Mouse (Mus musculus) cortical plate, adult 2 months (tissue): ENCODE data around the gene Gpc5. TPM values are rescaled to one million over a fixed set of nuclear protein-coding genes. Genes with fewer than 3 reads are reported as not detected.

Experiments used
- H3K27ac ChIP-seq: fragments of 200-500 bp; 2 replicates; pipeline ENCODE4 v1.5.1; 2012; ENCODE audit warnings: low read length, control low read depth, inconsistent platforms; ENCODE audit not compliant: insufficient read depth
- H3K4me1 ChIP-seq: fragments of 200-500 bp; 2 replicates; pipeline ENCODE4 v1.6.1; 2011; ENCODE audit warnings: low read length; ENCODE audit not compliant: control insufficient read depth, insufficient read depth
- H3K4me3 ChIP-seq: fragments of 200-500 bp; 2 replicates; pipeline ENCODE4 v1.5.1; 2011; ENCODE audit warnings: mild to moderate bottlenecking, low read length, control low read depth; ENCODE audit not compliant: insufficient read depth
- CTCF ChIP-seq: fragments of 200-500 bp; IDR thresholded peaks from 2 replicates; pipeline ENCODE4 v1.5.1; 2011; ENCODE audit warnings: mild to moderate bottlenecking, control low read depth, low read length; ENCODE audit not compliant: insufficient read depth; ENCODE audit errors: extremely low read depth
- POLR2A ChIP-seq: fragments of 200-500 bp; IDR thresholded peaks from 2 replicates; pipeline ENCODE4 v1.6.1; 2011; ENCODE audit warnings: mild to moderate bottlenecking, low read length, control low read depth; ENCODE audit not compliant: insufficient read depth; ENCODE audit errors: extremely low read depth
- polyA plus RNA-seq: library from polyadenylated mRNA; depleted of rRNA; stranded (reverse); fragments of >200 nt; gene quantifications from 2 replicates; pipeline ENCODE4 v1.2.3, GENCODE M21; 2012

The Gpc5 gene
- polyA plus RNA-seq, 1 experiment = 49.6 TPM

GRCm38 (mm10) chr14:115100617-115101299 is 8.7 kb downstream of the Gpc5 start:
- TF ChIP-seq CTCF (no peak), POLR2A (no peak)
- no peaks in the 10 kb centered on the region for H3K4me1 ChIP-seq
- no peak overlapping the region for H3K27ac ChIP-seq
- no peak overlapping the region for H3K4me3 ChIP-seq

GRCm38 (mm10) chr14:115106326-115106725 is 14.3 kb downstream of the Gpc5 start:
- TF ChIP-seq CTCF (no peak), POLR2A (no peak)
- H3K4me1 ChIP-seq = no peaks in the 10 kb centered on the region
- no peak overlapping the region for H3K4me3 ChIP-seq
- H3K27ac ChIP-seq = no peak overlapping the region

- TF ChIP-seq CTCF = no peak
- no peak for TF ChIP-seq POLR2A
- no peaks in the 10 kb centered on the region for H3K4me1 ChIP-seq
- H3K27ac ChIP-seq = no peak overlapping the region
Observed at GRCm38 (mm10) chr14:115107467-115107866, 15.5 kb downstream of the Gpc5 start.

GRCm38 (mm10) chr14:115118626-115119025 is 26.6 kb downstream of the Gpc5 start:
- TF ChIP-seq POLR2A (no peak), CTCF (no peak)
- no peaks in the 10 kb centered on the region for H3K4me1 ChIP-seq
- no peak overlapping the region for H3K27ac ChIP-seq
- H3K4me3 ChIP-seq = no peak overlapping the region

More at GRCm38 (mm10) chr14:115107467-115107866, 15.5 kb downstream of the Gpc5 start:
- H3K4me3 ChIP-seq = no peak overlapping the region

GRCm38 (mm10) chr14:115148821-115149220 is 56.8 kb downstream of the Gpc5 start:
- no peak overlapping the region for H3K27ac ChIP-seq
- no peaks in the 10 kb centered on the region for H3K4me1 ChIP-seq
- TF ChIP-seq POLR2A (no peak), CTCF (no peak)
- H3K4me3 ChIP-seq = no peak overlapping the region

GRCm38 (mm10) chr14:115156597-115156996 is 64.6 kb downstream of the Gpc5 start:
- Histone ChIP-seq H3K4me1 (no peaks in the 10 kb centered on the region), H3K4me3 (no peak overlapping the region), H3K27ac (no peak overlapping the region)
- no peak for TF ChIP-seq CTCF
- no peak for TF ChIP-seq POLR2A

- H3K27ac ChIP-seq = no peak overlapping the region
- TF ChIP-seq POLR2A (no peak), CTCF (no peak)
- no peak overlapping the region for H3K4me3 ChIP-seq
- no peaks in the 10 kb centered on the region for H3K4me1 ChIP-seq
Observed at GRCm38 (mm10) chr14:115177322-115177836, 85.4 kb downstream of the Gpc5 start.

GRCm38 (mm10) chr14:115179925-115180324 is 87.9 kb downstream of the Gpc5 start:
- Histone ChIP-seq H3K4me1 (no peaks in the 10 kb centered on the region), H3K27ac (no peak overlapping the region), H3K4me3 (no peak overlapping the region)
- TF ChIP-seq POLR2A (no peak), CTCF (no peak)

GRCm38 (mm10) chr14:115188256-115188655 is 96.2 kb downstream of the Gpc5 start:
- Histone ChIP-seq H3K27ac (no peak overlapping the region), H3K4me1 (no peaks in the 10 kb centered on the region), H3K4me3 (no peak overlapping the region)
- TF ChIP-seq CTCF (no peak), POLR2A (no peak)

- TF ChIP-seq POLR2A = no peak
Observed at GRCm38 (mm10) chr14:115228075-115228474, 136.1 kb downstream of the Gpc5 start.

GRCm38 (mm10) chr14:115236387-115236786 is 144.4 kb downstream of the Gpc5 start:
- H3K27ac ChIP-seq = no peak overlapping the region
- no peak for TF ChIP-seq POLR2A
- no peak for TF ChIP-seq CTCF
- no peaks in the 10 kb centered on the region for H3K4me1 ChIP-seq
- H3K4me3 ChIP-seq = no peak overlapping the region

More at GRCm38 (mm10) chr14:115228075-115228474, 136.1 kb downstream of the Gpc5 start:
- H3K27ac ChIP-seq = no peak overlapping the region
- H3K4me1 ChIP-seq = no peaks in the 10 kb centered on the region
- H3K4me3 ChIP-seq = no peak overlapping the region
